Mouse (Mus musculus) megakaryocyte, adult 5-6 weeks (primary cell): ENCODE data around the gene Gm5483. TPM values are rescaled to one million over a fixed set of nuclear protein-coding genes. Genes with fewer than 3 reads are reported as not detected.
"Not testable (repeated sequence)": the region's sequence is repeated elsewhere in the genome, so short reads cannot be mapped to it uniquely, and the experiment has no call there.

Experiments used
- ATAC-seq: 2 replicates; pipeline ENCODE4 v1.8.0; 2016; ENCODE audit warnings: mild to moderate bottlenecking, inconsistent platforms; ENCODE audit not compliant: poor library complexity, severe bottlenecking
- total RNA-seq, 2 experiments: library from RNA; stranded (forward) in 1 of 2; stranded (reverse) in 1 of 2; fragments of 153-499, 151-499 nt in 1 of 2; fragments of 221-1000, 200-1000 nt in 1 of 2; gene quantifications; 2 replicates each; pipeline versions ENCODE4 v1.2.3 to v1.2.4; 2015 to 2017

Gene Gm5483
- 135 and 136 TPM in 2 replicates for total RNA-seq (2015)
- 136 and 159 TPM in 2 replicates for total RNA-seq (2017)

- ATAC-seq: peak; percentile 45
These were observed at the start of gene Gm5483 for GRCm38 (mm10) chr16:36183912-36184311. Gene Gm5483 (plus strand): TSS chr16:36184212.

GRCm38 (mm10) chr16:36138201-36138600 is 45.8 kb upstream of the Gm5483 start:
- ATAC-seq: no peak

- ATAC-seq: peak; percentile 86
These were observed 27.5 kb upstream of the Gm5483 start, which contains the start of gene Stfa2l1 for GRCm38 (mm10) chr16:36156402-36156975. Gene Stfa2l1 (plus strand): TSS chr16:36156811.

- not testable (repeated sequence) for ATAC-seq
These were observed 16.2 kb upstream of the Gm5483 start for GRCm38 (mm10) chr16:36167841-36168240.

GRCm38 (mm10) chr16:36176108-36176507 is 7.9 kb upstream of the Gm5483 start:
- peak; percentile 59 for ATAC-seq

GRCm38 (mm10) chr16:36179910-36180309 is 4.1 kb upstream of the Gm5483 start:
- ATAC-seq: peak; percentile 86

- ATAC-seq: no peak
These were observed 15.2 kb downstream of the Gm5483 start for GRCm38 (mm10) chr16:36199226-36199625.

- no peak for ATAC-seq
These were observed 19.8 kb downstream of the Gm5483 start for GRCm38 (mm10) chr16:36203846-36204245.

GRCm38 (mm10) chr16:36205684-36206083 is 21.7 kb downstream of the Gm5483 start:
- ATAC-seq: not testable (repeated sequence)

GRCm38 (mm10) chr16:36209967-36210453 is 26.0 kb downstream of the Gm5483 start, which contains the start of gene Gm5416:
Gene Gm5416 (plus strand): TSS chr16:36210403.
- ATAC-seq: no peak

GRCm38 (mm10) chr16:36221168-36221567 is 37.2 kb downstream of the Gm5483 start, which contains the start of gene 2010005H15Rik:
Gene 2010005H15Rik (plus strand): TSS chr16:36221468.
- ATAC-seq: not testable (repeated sequence)

Other genes starting within 250 kb of the Gm5483 start
- gene Parp9, start 245.7 kb upstream of the Gm5483 start, total RNA-seq (2015): 25.0 and 26.3 TPM in 2 replicates
- gene Parp9, start 245.7 kb upstream of the Gm5483 start, total RNA-seq (2017): 48.2 and 63.1 TPM in 2 replicates
- 32.6 and 36.5 TPM in 2 replicates for gene Dtx3l, start 245.1 kb upstream of the Gm5483 start, total RNA-seq (2015)
- 50.0 and 51.3 TPM in 2 replicates for gene Dtx3l, start 245.1 kb upstream of the Gm5483 start, total RNA-seq (2017)
- gene Kpna1, start 205.5 kb upstream of the Gm5483 start, total RNA-seq (2015): 36.0 and 39.1 TPM in 2 replicates
- 29.4 and 31.9 TPM in 2 replicates for gene Kpna1, start 205.5 kb upstream of the Gm5483 start, total RNA-seq (2017)
- gene Wdr5b, start 143.0 kb upstream of the Gm5483 start, total RNA-seq (2015): 5.5 and 6.9 TPM in 2 replicates
- 11.7 and 12.0 TPM in 2 replicates for gene Wdr5b, start 143.0 kb upstream of the Gm5483 start, total RNA-seq (2017)
- gene Fam162a, start 112.6 kb upstream of the Gm5483 start, total RNA-seq (2015): 42.3 and 54.9 TPM in 2 replicates
- 32.4 and 33.1 TPM in 2 replicates for gene Fam162a, start 112.6 kb upstream of the Gm5483 start, total RNA-seq (2017)
- 24.1 and 29.0 TPM in 2 replicates for gene Ccdc58, start 112.5 kb upstream of the Gm5483 start, total RNA-seq (2015)
- gene Ccdc58, start 112.5 kb upstream of the Gm5483 start, total RNA-seq (2017): 26.9 and 31.5 TPM in 2 replicates
- gene Csta1, start 53.0 kb upstream of the Gm5483 start, total RNA-seq (2015): not detected in 2 replicates
- gene Csta1, start 53.0 kb upstream of the Gm5483 start, total RNA-seq (2017): not detected in 2 replicates
- 187 and 247 TPM in 2 replicates for gene Stfa2l1, start 27.4 kb upstream of the Gm5483 start, total RNA-seq (2015)
- gene Stfa2l1, start 27.4 kb upstream of the Gm5483 start, total RNA-seq (2017): 52.8 and 60.3 TPM in 2 replicates
- 1.0 TPM in 1 of 2 replicates, not detected in the other for gene Gm5416, start 26.2 kb downstream of the Gm5483 start, total RNA-seq (2015)
- not detected in 2 replicates for gene Gm5416, start 26.2 kb downstream of the Gm5483 start, total RNA-seq (2017)
- gene 2010005H15Rik, start 37.3 kb downstream of the Gm5483 start, total RNA-seq (2015): 1.1 TPM in 1 of 2 replicates, not detected in the other
- gene 2010005H15Rik, start 37.3 kb downstream of the Gm5483 start, total RNA-seq (2017): not detected in 2 replicates
- 15.0 and 16.9 TPM in 2 replicates for gene Stfa1, start 92.7 kb downstream of the Gm5483 start, total RNA-seq (2015)
- 6.9 and 10.9 TPM in 2 replicates for gene Stfa1, start 92.7 kb downstream of the Gm5483 start, total RNA-seq (2017)
- 0.78 TPM in 1 of 2 replicates, not detected in the other for gene BC117090, start 150.1 kb downstream of the Gm5483 start, total RNA-seq (2015)
- not detected in 2 replicates for gene BC117090, start 150.1 kb downstream of the Gm5483 start, total RNA-seq (2017)
- gene BC100530, start 183.5 kb downstream of the Gm5483 start, total RNA-seq (2015): 7.3 and 16.5 TPM in 2 replicates
- 5.6 and 6.5 TPM in 2 replicates for gene BC100530, start 183.5 kb downstream of the Gm5483 start, total RNA-seq (2017)
- gene Stfa2, start 224.2 kb downstream of the Gm5483 start, total RNA-seq (2015): 21.8 and 22.7 TPM in 2 replicates
- gene Stfa2, start 224.2 kb downstream of the Gm5483 start, total RNA-seq (2017): 1.8 and 7.9 TPM in 2 replicates